Mouse (Mus musculus) ovary, adult 2 months (tissue): ENCODE measurements around the gene Dnajc8. TPM values are rescaled to one million over a fixed set of nuclear protein-coding genes. Genes with fewer than 3 reads are reported as not detected.

Source experiments
- polyA plus RNA-seq: library from polyadenylated mRNA; depleted of rRNA; stranded (reverse); fragments of >200 nt; gene quantifications from 2 replicates; pipeline ENCODE4 v1.2.3, GENCODE M21; 2012; rRNA removed

Gene Dnajc8
- polyA plus RNA-seq, result 12.0 and 21.1 TPM in 2 replicates

DNA sequence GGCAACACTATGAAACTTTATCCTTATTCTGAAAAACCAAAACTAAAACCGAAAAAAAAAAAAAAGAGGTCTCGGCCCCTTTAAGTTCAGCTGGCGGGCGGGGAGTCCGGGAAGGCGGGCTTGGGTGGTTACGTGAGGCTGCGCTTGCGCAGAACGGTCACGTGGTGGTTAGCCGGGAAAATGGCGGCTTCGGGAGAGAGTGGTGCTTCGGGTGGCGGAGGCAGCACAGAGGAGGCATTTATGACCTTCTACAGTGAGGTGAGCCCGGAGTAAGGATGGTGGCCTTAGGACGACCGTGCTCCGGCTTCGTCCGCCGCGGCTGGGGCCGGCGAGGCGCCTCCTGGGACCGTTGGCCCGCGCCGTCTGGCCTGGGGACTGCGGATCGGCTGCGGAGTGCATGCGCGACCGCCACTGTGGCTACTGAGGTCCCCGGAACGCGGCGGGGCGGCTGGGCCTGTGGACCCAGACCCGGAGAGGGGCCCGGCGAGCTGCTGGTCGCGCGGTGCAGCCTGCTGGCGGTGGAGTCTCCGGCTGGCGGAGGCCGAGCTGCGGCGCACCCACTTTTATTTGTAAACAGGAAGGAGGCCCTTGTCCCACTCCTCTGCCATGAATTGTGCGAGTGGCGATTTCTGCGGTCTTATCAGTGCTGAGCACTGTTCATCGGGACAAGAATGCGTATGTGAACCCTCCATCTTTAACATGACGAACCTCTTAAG, at the start of gene Dnajc8:
Gene Dnajc8 (plus strand): TSS at position 145 of the 716 bp plus-strand sequence.

DNA sequence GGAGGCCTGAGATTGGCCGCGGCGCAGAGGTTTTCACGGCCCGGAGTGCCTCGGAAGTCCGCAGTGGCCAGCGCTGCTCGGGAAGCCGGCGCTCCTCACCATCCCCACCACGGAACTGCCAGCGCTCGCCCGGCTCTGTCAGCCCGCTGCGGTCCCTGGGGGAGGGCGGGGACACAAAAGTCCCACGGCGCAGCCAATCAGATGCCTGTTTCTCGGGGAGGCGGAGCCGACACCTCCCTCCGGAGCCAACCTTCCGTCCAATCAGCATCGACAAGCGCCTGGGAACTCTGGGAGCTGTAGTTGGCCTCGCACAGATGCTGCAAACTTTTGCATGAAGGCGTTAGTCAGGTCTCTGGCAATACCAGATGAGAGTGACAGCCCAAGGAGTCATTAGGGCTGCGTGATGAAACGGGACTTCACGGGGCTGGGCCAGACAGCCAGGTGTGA, 25.0 kb upstream of the Dnajc8 start, which contains the start of gene Sesn2:
Gene Sesn2 (minus strand): TSS at position 150 of the 447 bp plus-strand sequence.

DNA sequence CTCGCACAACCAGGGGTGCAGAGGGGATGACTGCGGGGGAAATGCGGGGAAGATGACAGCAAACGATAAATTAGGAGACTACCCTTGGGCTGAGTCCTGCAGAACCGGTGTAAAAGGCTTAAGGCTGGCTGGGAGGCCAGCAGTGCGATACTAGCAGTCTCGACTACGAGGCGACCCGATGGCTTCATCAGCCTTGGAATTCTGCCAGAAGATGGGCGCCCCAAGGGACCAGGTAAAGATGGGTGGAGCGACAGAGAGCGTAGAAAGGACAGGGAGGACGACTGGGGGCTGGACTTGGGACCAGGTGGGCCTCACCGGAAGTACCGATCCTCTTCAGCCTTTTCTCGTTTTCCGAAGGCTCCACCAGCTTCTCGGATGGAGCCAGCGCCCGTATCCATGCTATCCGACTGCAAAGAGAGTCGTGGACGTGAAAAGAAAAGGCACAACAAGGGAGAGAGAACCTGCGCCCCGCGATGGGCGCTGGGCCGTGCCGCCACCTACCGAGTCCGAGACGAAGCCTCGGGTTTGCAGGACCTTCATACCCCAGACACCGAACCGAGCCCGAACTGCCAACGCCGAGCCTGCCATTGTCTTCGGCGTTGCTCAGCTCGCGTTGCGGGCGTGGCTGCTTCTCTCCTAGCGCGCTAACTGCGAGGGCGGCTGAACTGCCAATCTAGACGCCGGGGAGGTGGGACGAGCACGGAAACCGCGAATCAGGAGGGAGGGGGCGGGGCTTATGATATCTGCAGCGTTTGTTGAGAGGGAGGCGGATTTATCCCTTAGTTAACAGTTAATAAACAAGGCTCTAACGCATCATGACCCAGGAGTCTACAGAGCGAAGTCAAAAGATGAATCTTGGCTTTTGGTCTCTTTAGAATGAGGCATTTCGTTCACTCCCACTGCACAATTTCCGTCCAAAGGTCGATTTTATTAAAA, 2.1 kb upstream of the Dnajc8 start, which contains the start of gene Atpif1:
Gene Atpif1 (minus strand): TSS at position 679 of the 936 bp plus-strand sequence.

DNA sequence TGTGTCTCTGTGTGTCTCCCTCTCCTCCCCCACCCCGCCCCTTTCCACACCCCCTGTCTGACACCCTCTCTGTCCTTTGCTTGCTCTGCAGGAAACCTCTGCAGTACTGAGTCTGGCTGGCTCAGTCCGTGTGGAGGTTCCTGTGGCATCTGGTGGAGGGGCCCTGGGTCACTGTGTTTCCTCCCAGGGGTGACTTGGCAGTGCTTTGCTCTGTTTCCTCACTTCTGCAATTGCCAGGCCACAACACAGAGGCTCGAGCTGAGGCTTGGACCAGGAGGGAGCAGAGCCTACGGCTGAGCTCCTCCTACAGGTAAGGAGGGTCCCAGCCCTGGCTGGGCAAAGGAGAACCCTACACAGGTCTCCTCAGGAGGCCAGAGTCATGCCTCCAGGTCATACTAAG, 28.6 kb downstream of the Dnajc8 start, which contains the start of gene Ptafr:
Gene Ptafr (plus strand): TSS at position 103 of the 400 bp plus-strand sequence.

Other genes with a start within 250 kb of the Dnajc8 start
- 4.3 and 4.9 TPM in 2 replicates for gene Rab42, start 232.2 kb upstream of the Dnajc8 start, polyA plus RNA-seq
- gene Trnau1ap, start 206.0 kb upstream of the Dnajc8 start, polyA plus RNA-seq, result 24.2 and 24.9 TPM in 2 replicates
- gene Rcc1, start 181.9 kb upstream of the Dnajc8 start, polyA plus RNA-seq, result 7.1 and 9.7 TPM in 2 replicates
- 7.0 and 8.8 TPM in 2 replicates for gene Phactr4, start 113.1 kb upstream of the Dnajc8 start, polyA plus RNA-seq
- 3.6 and 5.5 TPM in 2 replicates for gene Med18, start 71.6 kb upstream of the Dnajc8 start, polyA plus RNA-seq
- 15.5 and 17.6 TPM in 2 replicates for gene Sesn2, start 25.0 kb upstream of the Dnajc8 start, polyA plus RNA-seq
- 92.5 and 111 TPM in 2 replicates for gene Atpif1, start 1.9 kb upstream of the Dnajc8 start, polyA plus RNA-seq
- gene Ptafr, start 28.5 kb downstream of the Dnajc8 start, polyA plus RNA-seq, result 6.3 and 7.9 TPM in 2 replicates
- 23.4 and 51.3 TPM in 2 replicates for gene Eya3, start 103.4 kb downstream of the Dnajc8 start, polyA plus RNA-seq
- gene Xkr8, start 197.0 kb downstream of the Dnajc8 start, polyA plus RNA-seq, result 12.8 and 13.8 TPM in 2 replicates
- 50.0 and 79.8 TPM in 2 replicates for gene Smpdl3b, start 221.7 kb downstream of the Dnajc8 start, polyA plus RNA-seq
- gene Rpa2, start 232.8 kb downstream of the Dnajc8 start, polyA plus RNA-seq, result 16.6 and 22.2 TPM in 2 replicates